Mouse (Mus musculus) thymus, postnatal 10 days (tissue): Measurements from ENCODE around the gene Unc50.

Source experiments
- DNase-seq, 2 experiments: peaks; one replicate each; pipeline ENCODE4 v3.0.0; 2021; ENCODE audit warnings: low spot score in 2 of 2

Gene Unc50

DNA sequence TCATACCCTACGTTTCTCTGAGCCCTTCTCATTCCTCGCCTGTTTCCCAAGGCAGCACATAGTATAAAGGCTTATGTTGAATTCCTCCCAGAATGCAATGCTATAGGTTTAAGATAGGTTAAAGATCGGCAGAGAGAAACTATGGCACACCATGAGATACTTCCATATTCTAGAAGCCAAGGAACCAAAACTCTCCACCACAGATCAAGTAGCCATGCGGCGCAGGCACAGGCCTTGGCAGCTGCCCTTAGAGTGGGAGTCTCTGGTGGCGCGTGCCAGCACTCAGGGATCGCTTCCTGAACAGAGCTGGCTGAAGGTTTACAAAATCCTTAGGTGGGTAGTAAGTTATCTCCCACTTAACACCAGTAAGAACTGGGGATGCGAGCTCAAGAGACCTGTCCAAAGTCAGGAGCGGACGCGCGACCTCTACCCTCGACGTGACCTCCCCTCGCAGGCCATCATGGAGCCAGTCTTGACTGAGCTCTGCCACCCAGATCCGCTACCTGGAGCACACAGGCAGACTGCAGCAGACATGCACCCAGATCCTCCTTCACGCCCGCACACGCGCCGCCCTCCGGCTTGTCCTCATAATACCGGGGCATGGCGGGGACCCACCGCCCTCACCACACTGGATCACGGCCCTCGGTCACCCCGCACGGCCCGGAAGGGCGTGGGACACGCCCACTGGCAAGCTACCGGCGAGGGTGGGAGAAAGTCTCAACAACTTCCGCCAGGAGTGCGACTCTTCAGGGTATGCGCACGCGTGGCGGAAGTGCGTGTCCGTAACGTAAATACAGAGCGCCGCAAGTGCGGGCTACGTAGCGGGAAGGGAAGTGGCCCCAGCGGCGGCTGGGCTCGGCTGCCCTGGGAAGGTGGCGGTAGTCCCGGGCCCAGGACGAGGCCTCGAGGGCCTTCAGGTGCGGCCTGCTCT lies at the start of gene Unc50, which contains the start of gene Coa5:
Gene Unc50, plus strand, starts transcription at position 774 of the 931 bp plus-strand sequence.
Gene Coa5, minus strand, starts transcription at position 738 of the 931 bp plus-strand sequence.
- peak; percentile 86 to 87 for DNase-seq

- DNase-seq: no peak
Observed at GRCm38 (mm10) chr1:37380913-37381312, 49.0 kb upstream of the Unc50 start.

DNA sequence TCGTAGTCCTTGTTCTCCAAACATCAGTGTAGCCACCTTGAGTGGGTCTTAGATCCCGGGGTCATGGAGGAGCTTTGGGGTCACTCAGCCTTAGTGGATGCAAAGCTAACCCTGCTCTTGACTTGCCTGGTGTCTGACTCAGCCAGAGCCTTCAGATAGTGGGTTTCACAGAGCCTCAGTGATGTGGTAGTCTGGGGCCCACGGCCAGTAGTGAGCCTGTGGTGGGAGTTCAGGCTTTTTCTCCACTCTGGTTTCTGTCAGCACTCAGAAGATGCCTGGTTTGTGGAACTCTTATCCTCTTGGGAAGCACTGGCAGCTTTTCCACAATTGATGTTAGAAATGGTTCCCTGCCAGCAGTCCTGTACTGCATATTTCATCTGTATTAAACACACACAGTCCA lies 45.6 kb upstream of the Unc50 start:
- no peak for DNase-seq

- no peak for DNase-seq
Observed at GRCm38 (mm10) chr1:37386448-37386971, 43.4 kb upstream of the Unc50 start.

- DNase-seq: no peak
Observed at GRCm38 (mm10) chr1:37393174-37393573, 36.8 kb upstream of the Unc50 start.

DNA sequence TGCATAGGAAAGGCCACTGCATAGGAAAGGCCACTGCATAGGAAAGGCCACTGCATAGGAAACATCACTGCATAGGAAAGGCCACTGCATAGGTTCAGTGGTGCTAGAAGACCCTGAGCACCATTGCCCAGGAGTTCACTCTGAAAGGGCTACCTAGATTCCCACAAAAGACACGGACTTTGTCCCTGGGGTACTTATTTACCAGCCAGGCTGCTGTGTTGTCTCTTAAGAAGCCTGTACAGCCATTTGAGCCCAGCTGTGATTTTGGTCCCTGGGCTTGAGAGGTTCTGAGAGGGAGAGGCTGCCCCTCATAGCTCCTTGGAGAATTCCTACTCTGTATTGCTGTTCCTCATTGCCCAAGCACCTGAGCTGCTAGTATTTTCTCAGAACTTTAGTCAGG lies 33.5 kb upstream of the Unc50 start:
- DNase-seq: no peak

GRCm38 (mm10) chr1:37398961-37399360 lies 31.0 kb upstream of the Unc50 start:
- no peak for DNase-seq

DNA sequence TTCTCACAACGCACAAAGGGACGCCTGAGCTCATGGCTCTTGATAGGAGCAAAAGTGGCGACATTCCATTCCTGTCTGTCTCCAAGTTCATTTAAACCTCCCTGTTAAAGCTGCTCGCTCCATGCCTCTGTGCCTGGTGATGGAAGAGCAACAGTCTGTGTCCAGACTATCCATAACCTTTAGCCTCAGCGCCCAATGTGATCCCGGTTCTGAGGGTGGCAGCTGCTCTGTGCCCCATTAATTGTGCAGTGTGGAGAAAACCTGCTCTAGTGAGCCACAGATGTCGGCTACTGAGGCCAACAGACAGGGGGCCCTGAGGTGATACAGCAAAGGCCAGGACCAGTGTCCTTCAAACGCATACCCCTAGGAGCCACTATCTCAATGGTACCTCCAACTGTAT lies 30.2 kb upstream of the Unc50 start:
- DNase-seq: no peak

DNA sequence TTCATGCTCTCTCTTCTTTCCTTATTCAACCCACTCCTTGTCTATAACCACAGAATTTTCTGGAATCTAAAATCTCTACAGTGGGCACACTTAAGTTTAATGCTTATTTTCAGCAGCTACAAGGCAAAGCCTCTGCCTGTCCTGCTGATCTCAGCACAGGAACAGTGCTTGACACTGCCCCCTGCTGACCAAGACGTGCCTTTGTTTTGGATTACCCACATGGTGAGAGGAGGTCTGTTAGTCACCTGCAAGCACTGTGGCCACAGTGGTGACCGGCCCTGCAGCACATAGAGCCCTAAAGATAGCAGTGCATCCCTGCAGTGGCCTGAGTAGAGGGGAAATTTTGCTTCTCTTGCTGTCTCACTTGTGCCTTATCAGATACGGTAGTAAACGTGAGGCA lies 28.3 kb upstream of the Unc50 start:
- peak; percentile 22 to 65 for DNase-seq

DNA sequence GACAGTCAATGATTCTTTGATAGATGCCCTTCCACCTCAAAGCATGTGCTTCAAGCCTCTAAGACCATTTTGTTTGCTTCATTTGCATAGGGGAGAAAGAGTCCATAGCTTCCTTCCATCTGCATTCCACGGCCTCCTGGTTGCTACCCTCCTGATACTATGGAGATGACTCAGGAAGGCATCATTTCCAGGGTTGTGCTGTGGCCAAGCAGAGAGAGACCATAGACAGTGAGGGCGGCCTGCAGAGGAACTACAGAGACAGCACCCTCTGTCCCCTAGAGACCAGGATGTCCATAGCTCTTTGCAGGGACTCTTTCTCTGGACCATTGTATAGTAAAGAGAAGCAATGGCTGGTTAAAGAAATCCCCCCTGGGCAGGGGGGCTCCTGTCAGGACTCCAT lies 24.8 kb upstream of the Unc50 start:
- no peak for DNase-seq

DNA sequence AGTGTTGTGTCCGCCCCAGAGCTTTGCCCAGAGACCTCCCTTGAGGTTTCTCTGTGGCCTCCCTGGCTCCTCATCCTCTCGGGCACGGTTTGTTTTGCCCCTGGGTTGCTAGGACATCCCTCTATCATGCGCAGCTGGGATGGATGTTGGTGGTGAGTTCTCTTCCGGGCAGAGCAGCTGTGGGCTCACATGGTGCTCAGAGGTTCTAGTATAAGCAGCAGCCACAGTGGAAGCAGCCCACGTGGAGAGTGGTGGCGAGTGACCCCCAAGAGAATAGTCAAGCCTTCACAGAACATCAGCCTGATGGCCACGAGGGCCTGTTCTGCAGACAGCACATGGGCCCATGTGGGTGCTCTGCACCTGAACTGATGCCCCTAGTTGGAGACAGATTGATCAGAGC lies 22.7 kb upstream of the Unc50 start:
- DNase-seq: no peak

DNA sequence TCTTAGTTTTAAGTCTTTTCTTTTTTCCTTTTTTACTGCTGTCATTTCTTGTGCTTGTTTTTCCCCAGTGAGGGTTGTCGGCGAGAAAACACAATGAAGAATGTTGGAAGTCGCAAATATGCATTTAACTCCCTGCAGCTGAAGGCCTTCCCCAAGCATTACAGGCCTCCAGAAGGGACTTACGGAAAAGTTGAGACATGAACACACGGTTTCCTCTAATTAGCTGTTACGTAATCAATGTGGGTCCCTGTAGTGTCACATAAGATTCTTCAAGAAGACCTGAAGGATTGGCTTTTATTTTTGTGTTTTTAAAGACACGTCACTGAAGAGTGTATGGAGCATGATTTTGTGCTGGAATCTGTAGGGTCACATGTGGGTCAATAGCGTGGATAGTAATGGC lies 21.9 kb upstream of the Unc50 start:
- no peak for DNase-seq

DNA sequence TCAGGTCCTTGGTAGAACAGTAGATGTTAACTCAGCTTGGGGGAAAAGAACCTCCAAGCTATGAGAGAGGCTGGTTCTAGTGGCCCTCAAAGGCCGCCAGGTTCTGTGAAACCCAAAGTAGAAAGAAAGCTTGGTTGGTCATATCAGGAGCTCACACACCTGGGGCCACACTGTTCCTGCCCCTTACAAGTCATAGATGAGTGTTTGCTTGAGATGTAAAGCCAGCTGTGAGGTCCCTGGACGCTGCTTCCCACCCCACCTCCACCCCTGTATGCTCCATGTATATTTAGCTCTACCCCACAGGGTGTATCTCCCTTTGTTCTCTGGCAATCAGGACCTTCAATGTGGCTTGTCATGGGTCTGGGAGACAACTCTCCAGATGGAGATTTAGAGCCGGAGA lies 21.3 kb upstream of the Unc50 start:
- no peak for DNase-seq

DNA sequence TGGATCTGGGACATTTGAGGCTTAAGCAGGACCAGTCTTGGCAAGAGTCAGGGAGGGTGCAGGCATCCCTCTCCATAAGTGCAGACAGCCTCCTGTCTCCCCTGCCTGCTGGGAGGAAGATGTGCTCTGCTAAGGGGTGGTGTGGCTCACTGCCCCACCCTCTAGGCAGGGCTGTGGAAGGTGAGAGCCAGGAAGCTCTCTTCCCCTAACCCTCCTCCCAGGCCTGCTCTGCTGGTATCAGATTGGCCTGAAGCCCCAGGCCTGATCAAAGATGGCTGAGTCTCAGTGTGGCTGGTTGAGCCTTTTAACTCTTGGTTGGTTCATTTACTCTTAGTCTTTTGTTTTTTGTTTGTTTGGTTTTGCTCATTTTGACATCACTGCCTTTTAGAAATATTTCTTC lies 20.3 kb upstream of the Unc50 start:
- no peak for DNase-seq

DNA sequence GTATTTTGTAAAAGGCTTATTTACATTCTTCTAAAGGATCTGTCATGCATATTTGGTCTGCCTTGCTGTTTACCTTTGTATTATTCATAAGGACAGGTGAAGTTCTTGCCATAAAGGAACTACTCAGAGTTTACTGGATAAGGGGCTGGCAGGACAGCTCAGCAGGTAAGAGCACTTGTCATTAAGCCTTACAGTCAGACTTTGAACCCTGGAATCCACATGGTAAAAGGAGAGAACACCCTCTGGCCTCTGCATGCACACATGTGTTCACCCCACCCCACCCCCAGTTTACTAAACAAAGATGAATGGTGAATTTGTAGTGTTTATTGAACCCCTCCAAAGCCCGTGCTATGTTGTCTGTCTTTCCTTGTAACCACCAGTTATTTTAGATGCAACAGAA lies 14.5 kb upstream of the Unc50 start:
- DNase-seq: no peak

DNA sequence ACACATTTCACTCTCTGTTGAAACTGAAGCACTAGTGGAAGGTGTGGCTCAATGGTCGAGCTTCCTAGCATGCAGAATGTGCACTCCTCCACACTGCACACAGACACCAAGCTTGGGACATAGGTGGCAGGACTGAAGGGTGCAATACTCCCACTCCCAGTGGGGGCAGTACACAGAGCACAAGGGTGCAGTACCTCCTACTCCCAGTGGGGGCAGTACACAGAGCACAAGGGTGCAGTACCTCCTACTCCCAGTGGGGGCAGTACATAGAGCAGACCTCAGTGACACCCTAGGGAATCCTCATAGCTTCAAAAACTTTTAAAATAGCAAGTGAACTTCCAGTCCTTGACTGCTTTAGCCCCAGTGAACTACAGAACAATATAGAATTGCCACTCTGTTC lies 10.5 kb upstream of the Unc50 start:
- DNase-seq: peak; percentile 26 to 64

- no peak for DNase-seq
Observed at GRCm38 (mm10) chr1:37427144-37427875, 2.6 kb upstream of the Unc50 start.

- DNase-seq: no peak
Observed at GRCm38 (mm10) chr1:37428911-37429310, 1.0 kb upstream of the Unc50 start.

GRCm38 (mm10) chr1:37430297-37430840 lies 430 bp downstream of the Unc50 start:
- no peak for DNase-seq

DNA sequence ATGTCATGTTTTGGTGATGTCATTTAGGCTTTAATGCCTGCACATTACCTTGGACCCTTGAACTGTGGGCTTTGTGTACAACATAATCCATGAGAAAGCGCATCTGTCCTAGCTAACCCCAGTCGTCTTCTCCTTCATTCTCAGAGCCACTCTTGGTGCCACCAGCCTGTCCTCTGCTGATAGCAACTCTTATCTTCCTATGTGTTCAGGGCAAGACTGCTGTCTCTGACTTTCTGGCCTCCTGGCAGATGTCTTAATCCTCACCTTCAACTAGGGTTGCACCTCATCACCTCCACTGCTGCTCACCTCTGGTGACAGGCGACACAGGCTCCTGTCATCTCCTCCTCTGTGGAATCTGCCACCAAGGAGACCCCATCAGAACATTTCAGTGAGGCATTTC lies 6.5 kb downstream of the Unc50 start:
- DNase-seq: no peak

DNA sequence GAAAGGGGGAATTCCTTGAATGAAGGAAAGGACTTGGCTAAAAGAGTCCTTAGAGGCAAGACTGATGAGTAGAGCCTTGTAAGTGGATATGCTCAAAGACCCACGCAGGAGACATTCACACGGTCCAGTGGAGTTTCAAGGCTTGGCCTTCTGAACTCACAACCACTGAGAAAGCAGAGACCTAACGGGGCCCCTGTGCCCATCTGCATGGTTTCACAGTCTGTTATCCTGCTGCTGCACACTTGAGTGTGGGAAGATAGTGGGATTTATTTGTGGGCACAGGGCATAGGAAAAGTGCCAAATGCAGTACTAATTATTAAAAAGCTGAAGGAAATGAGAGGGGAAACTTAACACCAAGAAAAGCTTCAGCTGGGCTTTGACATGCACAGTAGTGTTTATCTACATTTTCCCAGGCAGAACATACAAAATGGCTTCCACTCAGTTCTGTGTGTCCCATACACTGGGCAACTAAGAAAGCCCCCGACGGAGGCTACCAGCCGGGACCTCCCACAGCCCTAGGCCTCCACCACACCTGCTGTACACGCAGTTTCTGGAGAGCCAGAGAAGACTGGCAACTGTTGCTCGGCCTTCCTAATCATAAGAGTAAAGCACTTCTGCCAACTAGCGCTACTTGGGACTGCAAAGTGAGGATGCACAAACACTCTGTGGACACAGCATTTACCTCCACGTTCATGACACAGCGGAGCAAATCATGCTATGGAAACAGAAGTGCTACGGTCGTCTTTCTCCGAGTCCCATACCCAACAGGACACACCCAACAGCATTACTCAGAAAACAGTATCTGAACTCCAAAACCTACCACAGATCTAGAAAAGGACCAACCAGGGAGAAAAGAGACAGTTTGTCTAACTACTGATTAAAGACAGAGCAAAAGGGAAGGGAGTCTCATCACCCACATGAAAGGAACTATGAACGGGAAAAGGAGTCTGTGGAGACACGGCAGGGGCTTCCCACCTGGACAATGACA lies 13.2 kb downstream of the Unc50 start:
- no peak for DNase-seq
